Mouse (Mus musculus) lung, postnatal 0 days (tissue): ENCODE measurements around the gene Fads6.

Source experiments
- CTCF ChIP-seq: IDR thresholded peaks from 2 replicates; pipeline ENCODE4 v1.5.1; 2016; ENCODE audit warnings: antibody characterized with exemption, mild to moderate bottlenecking
- EP300 ChIP-seq: IDR thresholded peaks from 2 replicates; pipeline ENCODE4 v1.6.1; 2016; ENCODE audit warnings: antibody characterized with exemption, mild to moderate bottlenecking, control low read depth

DNA sequence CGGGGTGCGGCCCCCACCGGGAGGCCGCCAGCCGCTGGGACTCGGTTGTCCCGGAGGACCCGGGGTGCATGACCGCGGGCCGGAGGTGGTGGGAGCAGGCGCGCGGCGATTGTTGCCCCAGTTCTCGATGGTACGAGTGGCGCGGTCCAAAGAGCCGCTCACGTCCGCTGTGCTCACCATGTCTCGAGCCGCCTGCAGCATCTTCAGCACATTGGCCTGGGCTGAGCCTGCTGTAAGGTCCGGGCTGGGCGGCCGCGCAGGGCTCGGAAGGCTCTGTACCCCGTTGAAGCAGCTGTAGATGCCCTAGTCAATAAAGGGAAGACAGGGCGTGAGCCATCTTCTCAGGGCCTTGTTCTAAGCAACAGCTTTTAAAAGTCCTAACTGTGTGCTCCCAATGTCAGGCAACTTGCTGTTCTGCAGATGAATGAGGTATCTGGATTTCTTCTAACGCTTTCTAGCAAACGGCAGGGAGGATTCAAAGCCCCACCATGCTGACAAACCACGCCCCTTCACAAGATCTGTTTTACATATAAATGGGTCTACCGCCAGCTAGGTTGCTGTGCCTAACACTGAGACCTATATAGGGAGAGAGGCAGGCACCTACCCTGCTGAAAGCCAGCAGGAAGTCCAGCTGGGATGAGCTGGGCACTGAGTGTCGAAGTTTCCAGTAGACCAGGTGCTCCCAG lies 46.9 kb downstream of the Fads6 start:
- TF ChIP-seq EP300, result no peak
- no peak for TF ChIP-seq CTCF
